Mouse (Mus musculus) kidney, adult 8-10 months (tissue): Measurements from ENCODE around the gene Lrit2.

Experiments
- DNase-seq, 2 experiments: peaks; one replicate each; pipeline ENCODE4 v3.0.0; 2022

The Lrit2 gene

GRCm38 (mm10) chr14:37112931-37113330 is 45.2 kb downstream of the Lrit2 start:
- peak in 1 of 2 experiments; percentile 23 for DNase-seq

GRCm38 (mm10) chr14:37113922-37114321 is 46.2 kb downstream of the Lrit2 start, which contains the start of gene 2610528A11Rik:
TSS of gene 2610528A11Rik (minus strand) at chr14:37114022.
- no peak for DNase-seq

GRCm38 (mm10) chr14:37119233-37119632 is 51.5 kb downstream of the Lrit2 start:
- DNase-seq: no peak
